Mouse (Mus musculus) MEL (cell line): ENCODE measurements at regions not wholly inside any gene's neighbourhood (a gene's known extent, or its start where the extent isn't known, plus 50 kb on each side); places are given as distances from the start of the nearest gene placed in this dataset.

ENCODE experiments used
- DNase-seq: peaks from one replicate; pipeline ENCODE4 v3.0.0; 2011; ENCODE audit warnings: low read depth, low spot score
- H3K27ac ChIP-seq: 2 replicates; pipeline ENCODE4 v1.5.1; 2012; ENCODE audit warnings: low read depth, mild to moderate bottlenecking, control low read depth, low read length, moderate library complexity; ENCODE audit not compliant: control insufficient read depth
- H3K27me3 ChIP-seq, 2 experiments: fragments of 150-350 bp in 1 of 2; sonication (generic) in 1 of 2; 2 replicates each; pipeline ENCODE4 v1.6.1; 2012; ENCODE audit warnings: low read length in 2 of 2, mild to moderate bottlenecking in 2 of 2, improper control_type of control experiment in 1 of 2, moderate library complexity in 1 of 2; ENCODE audit not compliant: insufficient read depth in 2 of 2, control insufficient read depth in 1 of 2
- H3K36me3 ChIP-seq, 2 experiments: 2 replicates each; pipeline ENCODE4 v1.6.1; 2012 to 2014; ENCODE audit warnings: low read length in 2 of 2, improper control_type of control experiment in 1 of 2, inconsistent platforms in 1 of 2, mild to moderate bottlenecking in 1 of 2; ENCODE audit not compliant: insufficient read depth in 2 of 2, control insufficient read depth in 1 of 2
- H3K4me1 ChIP-seq, 2 experiments: fragments of 150-350 bp in 1 of 2; sonication (generic) in 1 of 2; 2 replicates each; pipeline ENCODE4 v1.6.1; 2012; ENCODE audit warnings: low read length in 2 of 2, improper control_type of control experiment in 1 of 2, mild to moderate bottlenecking in 1 of 2; ENCODE audit not compliant: insufficient read depth in 2 of 2, control insufficient read depth in 1 of 2
- H3K4me3 ChIP-seq, 2 experiments: fragments of 150-350 bp in 1 of 2; sonication (generic) in 1 of 2; 2 replicates each; pipeline ENCODE4 v1.5.1; 2012; ENCODE audit warnings: low read depth in 2 of 2, low read length in 2 of 2, mild to moderate bottlenecking in 2 of 2, moderate library complexity in 2 of 2, control low read depth in 1 of 2, improper control_type of control experiment in 1 of 2; ENCODE audit not compliant: control insufficient read depth in 1 of 2, insufficient read depth in 1 of 2
- H3K79me2 ChIP-seq: 2 replicates; pipeline ENCODE4 v1.6.1; 2012; ENCODE audit warnings: mild to moderate bottlenecking, low read length, moderate library complexity; ENCODE audit not compliant: control insufficient read depth, poor library complexity, insufficient read depth
- H3K9ac ChIP-seq: 2 replicates; pipeline ENCODE4 v1.6.1; 2012; ENCODE audit warnings: low read depth, mild to moderate bottlenecking, control low read depth, low read length, moderate library complexity; ENCODE audit not compliant: control insufficient read depth, poor library complexity, severe bottlenecking
- H3K9me3 ChIP-seq: fragments of 150-350 bp; sonication (generic); replicated peaks from 2 replicates; pipeline ENCODE4 v1.6.1; 2012; ENCODE audit warnings: mild to moderate bottlenecking, low read length, improper control_type of control experiment, moderate library complexity; ENCODE audit not compliant: insufficient read depth
- BHLHE40 ChIP-seq: IDR thresholded peaks from 2 replicates; pipeline ENCODE4 v1.6.1; 2012; ENCODE audit warnings: low read depth, mild to moderate bottlenecking, inconsistent platforms, low read length, improper control_type of control experiment, borderline replicate concordance
- CHD1 ChIP-seq: IDR thresholded peaks from 2 replicates; pipeline ENCODE4 v1.6.1; 2012; ENCODE audit warnings: low read depth, mild to moderate bottlenecking, inconsistent platforms, low read length, improper control_type of control experiment
- CHD2 ChIP-seq: IDR thresholded peaks from 2 replicates; pipeline ENCODE4 v1.6.1; 2011; ENCODE audit warnings: low read length, improper control_type of control experiment
- E2F4 ChIP-seq: IDR thresholded peaks from 2 replicates; pipeline ENCODE4 v1.6.1; 2011; ENCODE audit warnings: low read depth, low read length, improper control_type of control experiment, borderline replicate concordance
- EP300 ChIP-seq, 2 experiments: IDR thresholded peaks; 2 replicates each; pipeline ENCODE4 v1.6.1; 2011; ENCODE audit warnings: improper control_type of control experiment in 2 of 2, low read length in 2 of 2, low read depth in 1 of 2, mild to moderate bottlenecking in 1 of 2
- GATA1 ChIP-seq: IDR thresholded peaks from 2 replicates; pipeline ENCODE4 v1.6.1; 2011; ENCODE audit warnings: low read depth, low read length, improper control_type of control experiment
- HCFC1 ChIP-seq: IDR thresholded peaks from 2 replicates; pipeline ENCODE4 v1.6.1; 2012; ENCODE audit warnings: low read depth, mild to moderate bottlenecking, inconsistent platforms, low read length, improper control_type of control experiment, moderate library complexity
- MAFK ChIP-seq: IDR thresholded peaks from 2 replicates; pipeline ENCODE4 v1.6.1; 2011; ENCODE audit warnings: low read depth, mild to moderate bottlenecking, low read length, improper control_type of control experiment, borderline replicate concordance
- MAX ChIP-seq: IDR thresholded peaks from 2 replicates; pipeline ENCODE4 v1.6.1; 2011; ENCODE audit warnings: low read length, improper control_type of control experiment
- MAZ ChIP-seq: IDR thresholded peaks from 2 replicates; pipeline ENCODE4 v1.6.1; 2012; ENCODE audit warnings: low read depth, mild to moderate bottlenecking, inconsistent platforms, low read length, improper control_type of control experiment
- MYC ChIP-seq: IDR thresholded peaks from 2 replicates; pipeline ENCODE4 v1.6.1; 2011; ENCODE audit warnings: low read depth, mild to moderate bottlenecking, low read length, improper control_type of control experiment, moderate library complexity
- NELFE ChIP-seq: IDR thresholded peaks from 2 replicates; pipeline ENCODE4 v1.6.1; 2011; ENCODE audit warnings: low read depth, low read length, improper control_type of control experiment
- NRF1 ChIP-seq: IDR thresholded peaks from 2 replicates; pipeline ENCODE4 v1.6.1; 2014; ENCODE audit warnings: low read depth, mild to moderate bottlenecking, inconsistent platforms, low read length, improper control_type of control experiment, moderate library complexity; ENCODE audit not compliant: poor library complexity, insufficient read depth, severe bottlenecking
- POLR2A ChIP-seq, 2 experiments: IDR thresholded peaks; 2 replicates each; pipeline ENCODE4 v1.6.1; 2011 to 2012; ENCODE audit warnings: low read length in 2 of 2, mild to moderate bottlenecking in 2 of 2, control low read depth in 1 of 2, improper control_type of control experiment in 1 of 2, low read depth in 1 of 2, moderate library complexity in 1 of 2; ENCODE audit not compliant: control insufficient read depth in 1 of 2, insufficient read depth in 1 of 2, poor library complexity in 1 of 2
- POLR2AphosphoS2 ChIP-seq: IDR thresholded peaks from 2 replicates; pipeline ENCODE4 v1.6.1; 2011; ENCODE audit warnings: low read length, improper control_type of control experiment
- POLR2AphosphoS5 ChIP-seq: IDR thresholded peaks from 2 replicates; pipeline ENCODE4 v1.6.1; 2012; ENCODE audit warnings: low read depth, borderline replicate concordance, mild to moderate bottlenecking, inconsistent platforms, low read length, moderate library complexity, mixed read lengths
- RCOR1 ChIP-seq: IDR thresholded peaks from 2 replicates; pipeline ENCODE4 v1.6.1; 2012; ENCODE audit warnings: low read depth, mild to moderate bottlenecking, inconsistent platforms, low read length, improper control_type of control experiment
- SIN3A ChIP-seq: IDR thresholded peaks from 2 replicates; pipeline ENCODE4 v1.6.1; 2012; ENCODE audit warnings: low read length, improper control_type of control experiment, inconsistent platforms
- SMC3 ChIP-seq: IDR thresholded peaks from 2 replicates; pipeline ENCODE4 v1.6.1; 2011; ENCODE audit warnings: low read depth, low read length, improper control_type of control experiment
- TBP ChIP-seq: IDR thresholded peaks from 2 replicates; pipeline ENCODE4 v1.8.0; 2011; ENCODE audit warnings: low read depth, low read length, improper control_type of control experiment
- TCF12 ChIP-seq: IDR thresholded peaks from 2 replicates; pipeline ENCODE4 v1.6.1; 2014; ENCODE audit warnings: low read depth, mild to moderate bottlenecking, inconsistent platforms, low read length, improper control_type of control experiment, moderate library complexity
- USF1 ChIP-seq: IDR thresholded peaks from 2 replicates; pipeline ENCODE4 v1.6.1; 2014; ENCODE audit warnings: low read depth, mild to moderate bottlenecking, inconsistent platforms, low read length, improper control_type of control experiment, moderate library complexity
- USF2 ChIP-seq, 2 experiments: IDR thresholded peaks; 2 replicates each; pipeline ENCODE4 v1.6.1; 2011 to 2012; ENCODE audit warnings: improper control_type of control experiment in 2 of 2, low read length in 2 of 2, borderline replicate concordance in 1 of 2, inconsistent platforms in 1 of 2, low read depth in 1 of 2, mild to moderate bottlenecking in 1 of 2; ENCODE audit not compliant: insufficient read depth in 1 of 2
- ZC3H11A ChIP-seq: IDR thresholded peaks from 2 replicates; pipeline ENCODE4 v1.6.1; 2012; ENCODE audit warnings: low read depth, mild to moderate bottlenecking, inconsistent platforms, low read length, improper control_type of control experiment
- ZKSCAN1 ChIP-seq: IDR thresholded peaks from 2 replicates; pipeline ENCODE4 v1.6.1; 2012; ENCODE audit warnings: low read depth, mild to moderate bottlenecking, inconsistent platforms, low read length, improper control_type of control experiment, moderate library complexity
- ZMIZ1 ChIP-seq: IDR thresholded peaks from 2 replicates; pipeline ENCODE4 v1.6.1; 2012; ENCODE audit warnings: low read depth, mild to moderate bottlenecking, inconsistent platforms, low read length, improper control_type of control experiment, moderate library complexity
- ZNF384 ChIP-seq: IDR thresholded peaks from 2 replicates; pipeline ENCODE4 v1.6.1; 2012; ENCODE audit warnings: low read depth, mild to moderate bottlenecking, inconsistent platforms, low read length, improper control_type of control experiment

GRCm38 (mm10) chr1:61263466-61263865 lies 285.7 kb downstream of the Icos start:
- H3K9ac ChIP-seq = no peak overlapping the region
- H3K36me3 ChIP-seq = no peaks in the 10 kb centered on the region
- H3K79me2 ChIP-seq = no peaks in the 10 kb centered on the region
- no peak for DNase-seq
- TF ChIP-seq BHLHE40 (no peak), CHD2 (no peak), MAZ (no peak), USF1 (no peak), TBP (no peak), GATA1 (no peak), SIN3A (no peak), NRF1 (no peak), CHD1 (no peak), MAFK (no peak), USF2 (IDR thresholded peaks at IDR 0.05; ENCODE audit: borderline replicate concordance in 1 of 2, insufficient read depth in 1 of 2, low read depth in 1 of 2, low read length in 2 of 2) (no peak), SMC3 (no peak), HCFC1 (no peak), ZMIZ1 (no peak)
- H3K4me1 ChIP-seq = no peaks in the 10 kb centered on the region
- H3K4me3 ChIP-seq = no peak overlapping the region
- H3K9me3 ChIP-seq = no peaks in the 10 kb centered on the region
- H3K27ac ChIP-seq = no peak overlapping the region
- H3K27me3 ChIP-seq = no peaks in the 10 kb centered on the region

GRCm38 (mm10) chr1:61265706-61266127 lies 288.0 kb downstream of the Icos start:
- H3K36me3 ChIP-seq = no peaks in the 10 kb centered on the region
- H3K79me2 ChIP-seq = no peaks in the 10 kb centered on the region
- H3K9ac ChIP-seq = no peak overlapping the region
- no peak for TF ChIP-seq ZC3H11A
- no peak for TF ChIP-seq CHD2
- no peak for TF ChIP-seq USF1
- no peak for TF ChIP-seq MAX
- TF ChIP-seq BHLHE40 = no peak
- TF ChIP-seq RCOR1 = no peak
- no peak for TF ChIP-seq POLR2AphosphoS2
- no peak for TF ChIP-seq SIN3A
- no peak for TF ChIP-seq TCF12
- no peak for TF ChIP-seq CHD1
- TF ChIP-seq ZNF384 = no peak
- TF ChIP-seq POLR2AphosphoS5 = no peak
- no peak for TF ChIP-seq POLR2A (IDR thresholded peaks at IDR 0.05; ENCODE audit: control insufficient read depth in 1 of 2, insufficient read depth in 1 of 2, low read depth in 1 of 2, low read length in 2 of 2, poor library complexity in 1 of 2)
- no peak for TF ChIP-seq USF2 (IDR thresholded peaks at IDR 0.05; ENCODE audit: borderline replicate concordance in 1 of 2, insufficient read depth in 1 of 2, low read depth in 1 of 2, low read length in 2 of 2)
- TF ChIP-seq ZKSCAN1 = no peak
- TF ChIP-seq E2F4 = no peak
- TF ChIP-seq MYC = no peak
- TF ChIP-seq MAZ = no peak
- no peak for TF ChIP-seq NELFE
- TF ChIP-seq EP300 (IDR thresholded peaks at IDR 0.05; ENCODE audit: low read depth in 1 of 2, low read length in 2 of 2) = no peak
- no peaks in the 10 kb centered on the region for H3K27me3 ChIP-seq
- H3K4me1 ChIP-seq = no peaks in the 10 kb centered on the region
- no peak for DNase-seq
- no peaks in the 10 kb centered on the region for H3K9me3 ChIP-seq
- H3K27ac ChIP-seq = no peak overlapping the region
- no peak overlapping the region for H3K4me3 ChIP-seq
